Mouse (Mus musculus) stomach, postnatal 0 days (tissue): ENCODE data around the gene Brsk2.

Experiments
- CTCF ChIP-seq: IDR thresholded peaks from 2 replicates; pipeline ENCODE4 v1.5.1; 2016; ENCODE audit warnings: antibody characterized with exemption, low read depth, mild to moderate bottlenecking, moderate library complexity
- EP300 ChIP-seq: optimal IDR thresholded peaks from 2 replicates; pipeline ENCODE3; 2016; ENCODE audit warnings: antibody characterized with exemption

DNA sequence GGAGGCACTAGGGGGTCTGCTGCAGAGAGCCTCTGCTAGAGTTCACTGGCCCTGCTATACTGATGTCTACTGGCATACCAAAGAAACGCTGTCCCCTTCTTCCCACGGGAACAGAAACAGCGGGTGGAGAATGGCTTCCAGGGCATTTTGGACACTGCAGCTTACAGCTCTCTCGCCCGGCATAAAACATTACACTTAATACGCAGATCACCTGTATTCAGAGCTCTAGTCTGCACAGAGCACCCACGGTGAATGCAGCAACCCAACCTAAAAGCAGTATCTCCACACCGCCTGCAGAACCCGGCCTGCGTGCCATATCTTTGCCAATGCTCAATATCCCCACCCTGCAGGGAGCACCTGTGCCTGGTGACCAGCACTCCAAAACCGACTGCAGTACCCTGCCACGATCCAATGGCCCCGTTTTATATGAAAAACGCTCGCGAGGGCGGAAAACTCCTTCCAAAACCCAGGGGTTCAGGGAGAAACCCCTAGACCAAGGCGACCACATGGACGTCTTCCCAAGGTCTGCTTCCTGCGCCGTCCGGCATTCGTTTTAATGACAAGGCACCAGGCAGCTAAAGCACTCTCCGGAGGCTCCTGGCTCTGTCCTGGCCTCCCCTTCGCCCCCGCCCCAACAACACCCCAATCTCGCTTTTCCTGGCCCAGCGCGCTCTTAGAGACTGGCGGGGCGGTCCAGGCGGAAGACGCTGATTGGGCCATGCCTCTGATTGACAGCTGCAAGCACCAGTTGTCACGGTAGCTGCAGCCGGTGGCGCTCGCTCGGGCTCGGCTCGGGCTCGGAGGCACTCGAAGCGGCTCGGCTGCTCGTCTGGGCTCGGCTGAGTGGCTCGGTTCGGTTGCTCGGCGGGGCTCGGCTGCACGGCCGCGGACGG lies at the start of gene Brsk2:
- TF ChIP-seq CTCF (no peak), EP300 (no peak)
